Mouse (Mus musculus) stomach, postnatal 0 days (tissue): ENCODE results near the gene C2cd2. TPM values are rescaled to one million over a fixed set of nuclear protein-coding genes. Genes with fewer than 3 reads are reported as not detected.

Source experiments
- ATAC-seq: fragments of 200-750 bp; cut with Nextera tagmentation; 2 replicates; pipeline ENCODE4 v1.8.0; 2017; ENCODE audit not compliant: low FRiP score, low TSS enrichment
- DNase-seq: peaks from one replicate; pipeline ENCODE4 v3.0.0-alpha.2; 2016; ENCODE audit warnings: low spot score
- H3K27ac ChIP-seq: fragments of 300-500 bp; sonication (generic); replicated peaks from 2 replicates; pipeline ENCODE4 v1.5.1; 2014; ENCODE audit warnings: mild to moderate bottlenecking, control low read depth
- H3K27me3 ChIP-seq: fragments of 300-500 bp; sonication (generic); 2 replicates; pipeline ENCODE4 v1.6.1; 2014; ENCODE audit warnings: low read length; ENCODE audit not compliant: control insufficient read depth, insufficient read depth
- H3K36me3 ChIP-seq: fragments of 300-500 bp; sonication (generic); 2 replicates; pipeline ENCODE4 v1.6.1; 2014; ENCODE audit warnings: low read length, mixed read lengths; ENCODE audit not compliant: control insufficient read depth, insufficient read depth
- H3K4me1 ChIP-seq: fragments of 300-500 bp; sonication (generic); replicated peaks from 2 replicates; pipeline ENCODE4 v1.6.1; 2014; ENCODE audit warnings: antibody characterized with exemption; ENCODE audit not compliant: control insufficient read depth, insufficient read depth
- H3K4me2 ChIP-seq: fragments of 300-500 bp; sonication (generic); replicated peaks from 2 replicates; pipeline ENCODE4 v1.6.1; 2014; ENCODE audit warnings: low read depth, mild to moderate bottlenecking, control low read depth, moderate library complexity
- H3K4me3 ChIP-seq: fragments of 300-500 bp; sonication (generic); 2 replicates; pipeline ENCODE4 v1.5.1; 2014; ENCODE audit warnings: low read depth, low read length, control low read depth
- H3K9ac ChIP-seq: fragments of 300-500 bp; sonication (generic); 2 replicates; pipeline ENCODE4 v1.6.1; 2014; ENCODE audit warnings: mild to moderate bottlenecking, low read length, control low read depth, mixed read lengths
- H3K9me3 ChIP-seq: fragments of 300-500 bp; sonication (generic); 2 replicates; pipeline ENCODE4 v1.6.1; 2016; ENCODE audit warnings: low read length; ENCODE audit not compliant: control insufficient read depth
- CTCF ChIP-seq: IDR thresholded peaks from 2 replicates; pipeline ENCODE4 v1.5.1; 2016; ENCODE audit warnings: antibody characterized with exemption, low read depth, mild to moderate bottlenecking, moderate library complexity
- EP300 ChIP-seq: optimal IDR thresholded peaks from 2 replicates; pipeline ENCODE3; 2016; ENCODE audit warnings: antibody characterized with exemption
- WGBS: fragments of 180-500 bp; shearing (Covaris S2); extraction: QIAGEN DNeasy Blood & Tissue Kit; methylation state at CpG from one replicate; pipeline ENCODE4 v1.1.7; 2014; 5-methylcytosine and 5-hydroxymethylcytosine counted together
- polyA plus RNA-seq: library from polyadenylated mRNA; unstranded; fragments of >200 nt; fragmentation: Nextera tagmentation; extraction: Ambion mirVana; gene quantifications from 2 replicates; pipeline ENCODE4 v1.2.1, GENCODE M21; 2015

C2cd2 gene
- polyA plus RNA-seq, 1 experiment from 2014 or later: 14.0 TPM

- 77% methylated on average over 2 of the region's 2 CpGs for WGBS
- DNase-seq: no peak
These were observed 29.1 kb upstream of the C2cd2 start for GRCm38 (mm10) chr16:97991517-97991916.

GRCm38 (mm10) chr16:97984589-97984988 lies 22.2 kb upstream of the C2cd2 start:
- no peak for ATAC-seq
- H3K9me3 ChIP-seq: no peaks in the 10 kb centered on the region
- no peaks in the 10 kb centered on the region for H3K27me3 ChIP-seq
- no peak for DNase-seq
- no peaks in the 10 kb centered on the region for H3K36me3 ChIP-seq
- 89% methylated on average over 5 of the region's 5 CpGs for WGBS
- no peak overlapping the region for H3K9ac ChIP-seq
- H3K4me2 ChIP-seq: no peak overlapping the region
- no peak for TF ChIP-seq EP300
- TF ChIP-seq CTCF: no peak
- H3K4me3 ChIP-seq: no peak overlapping the region
- no peaks in the 10 kb centered on the region for H3K4me1 ChIP-seq
- H3K27ac ChIP-seq: no peak overlapping the region

More at GRCm38 (mm10) chr16:97991517-97991916, 29.1 kb upstream of the C2cd2 start:
- H3K4me2 ChIP-seq: no peak overlapping the region
- no peak for ATAC-seq
- no peak overlapping the region for H3K4me3 ChIP-seq
- no peaks in the 10 kb centered on the region for H3K36me3 ChIP-seq
- no peak overlapping the region for H3K9ac ChIP-seq
- H3K27ac ChIP-seq: no peak overlapping the region
- H3K4me1 ChIP-seq: no peaks in the 10 kb centered on the region
- H3K27me3 ChIP-seq: no peaks in the 10 kb centered on the region
- no peaks in the 10 kb centered on the region for H3K9me3 ChIP-seq
- TF ChIP-seq EP300 (no peak), CTCF (peak; percentile 17; the same call in 1 of the 2 replicates)

- Histone ChIP-seq H3K27ac (no peak overlapping the region), H3K4me2 (no peak overlapping the region), H3K27me3 (no peaks in the 10 kb centered on the region), H3K4me1 (no peaks in the 10 kb centered on the region), H3K4me3 (no peak overlapping the region), H3K9me3 (no peaks in the 10 kb centered on the region), H3K9ac (no peak overlapping the region), H3K36me3 (no peaks in the 10 kb centered on the region)
- ATAC-seq (no peak), DNase-seq (no peak)
- TF ChIP-seq EP300: no peak
- no peak for TF ChIP-seq CTCF
- WGBS: 90% methylated on average over 1 of the region's 1 CpGs
These were observed 19.0 kb upstream of the C2cd2 start for GRCm38 (mm10) chr16:97981362-97981761.

GRCm38 (mm10) chr16:97977722-97978121 lies 15.3 kb upstream of the C2cd2 start:
- no peaks in the 10 kb centered on the region for H3K27me3 ChIP-seq
- no peak overlapping the region for H3K27ac ChIP-seq
- no peak overlapping the region for H3K4me2 ChIP-seq
- no peak overlapping the region for H3K4me3 ChIP-seq
- no peak for DNase-seq
- no peak overlapping the region for H3K9ac ChIP-seq
- TF ChIP-seq EP300 (no peak), CTCF (no peak)
- WGBS: 91% methylated on average over 3 of the region's 3 CpGs
- no peaks in the 10 kb centered on the region for H3K9me3 ChIP-seq
- H3K36me3 ChIP-seq: no peaks in the 10 kb centered on the region
- no peak for ATAC-seq
- H3K4me1 ChIP-seq: no peaks in the 10 kb centered on the region

GRCm38 (mm10) chr16:97977277-97977676 lies 14.9 kb upstream of the C2cd2 start:
- Histone ChIP-seq H3K4me3 (no peak overlapping the region), H3K9ac (no peak overlapping the region), H3K4me1 (no peaks in the 10 kb centered on the region), H3K4me2 (no peak overlapping the region), H3K27me3 (no peaks in the 10 kb centered on the region), H3K27ac (no peak overlapping the region), H3K9me3 (no peaks in the 10 kb centered on the region), H3K36me3 (no peaks in the 10 kb centered on the region)
- WGBS: 68% methylated on average over 1 of the region's 1 CpGs
- no peak for TF ChIP-seq CTCF
- no peak for ATAC-seq
- DNase-seq: no peak

GRCm38 (mm10) chr16:97963956-97964540 lies 1.6 kb upstream of the C2cd2 start:
- no peak overlapping the region for H3K4me3 ChIP-seq
- no peaks in the 10 kb centered on the region for H3K9me3 ChIP-seq
- H3K4me1 ChIP-seq: no peaks in the 10 kb centered on the region
- no peaks in the 10 kb centered on the region for H3K36me3 ChIP-seq
- H3K27ac ChIP-seq: no peak overlapping the region
- no peaks in the 10 kb centered on the region for H3K27me3 ChIP-seq
- H3K9ac ChIP-seq: no peak overlapping the region
- TF ChIP-seq EP300: no peak
- no peak for TF ChIP-seq CTCF
- 81% methylated on average over 3 of the region's 3 CpGs for WGBS
- no peak overlapping the region for H3K4me2 ChIP-seq
- ATAC-seq: no peak
- DNase-seq: no peak
